Mouse (Mus musculus): Measurements from ENCODE around the gene Lce1k. TPM values are rescaled to one million over a fixed set of nuclear protein-coding genes. Genes with fewer than 3 reads are reported as not detected.
"Not testable (repeated sequence)": the region's sequence is repeated elsewhere in the genome, so short reads cannot be mapped to it uniquely, and the experiment has no call there.

Gene Lce1k
- polyA plus RNA-seq (2016; fragmentation: Nextera tagmentation; extraction: Ambion mirVana), result not detected in 2 replicates

DNA sequence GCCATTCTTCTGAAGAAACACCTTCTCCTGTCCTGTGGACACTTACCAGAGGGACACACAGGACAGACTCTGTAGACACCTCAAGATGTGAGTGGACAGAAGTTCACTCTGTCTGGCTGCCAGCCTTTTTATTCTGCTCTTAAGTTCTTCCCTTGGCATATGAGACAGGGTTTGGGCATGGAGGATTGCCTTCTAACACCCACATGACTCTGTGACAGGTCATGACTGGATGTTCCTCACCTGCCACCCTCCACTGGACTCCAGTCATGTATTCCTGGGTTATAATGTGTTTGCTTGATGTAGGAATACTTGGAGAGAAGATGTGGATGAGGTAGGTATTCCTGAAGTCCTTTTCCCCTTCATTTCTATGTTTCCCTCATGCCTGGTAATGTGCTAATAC, at the start of gene Lce1k:
Lce1k (minus strand) TSS at position 101 of the 400 bp plus-strand sequence.
- Histone ChIP-seq H3K27me3 (replicated peaks) (no peaks in the 10 kb centered on the region), H3K9me3 (replicated peaks) (no peaks in the 10 kb centered on the region), H3K4me3 (no peak within 1 kb of the TSS), H3K9ac (no peak within 1 kb of the TSS), H3K4me2 (no peak within 1 kb of the TSS), H3K4me1 (no peaks in the 10 kb centered on the region), H3K36me3 (no peaks in the 10 kb centered on the region), H3K27ac (no peak within 1 kb of the TSS)
- no peak for ATAC-seq

- Histone ChIP-seq H3K27me3 (replicated peaks) (no peaks in the 10 kb centered on the region), H3K4me2 (no peak within 1 kb of the TSS), H3K27ac (no peak within 1 kb of the TSS), H3K4me3 (no peak within 1 kb of the TSS), H3K4me1 (no peaks in the 10 kb centered on the region), H3K9me3 (replicated peaks) (no peaks in the 10 kb centered on the region), H3K36me3 (no peaks in the 10 kb centered on the region), H3K9ac (no peak within 1 kb of the TSS)
- no peak for ATAC-seq
- 61% methylated on average over 3 of the region's 3 CpGs for WGBS (ENCODE audit: insufficient replicate concordance)
Measured at GRCm38 (mm10) chr3:92851186-92851585, 43.5 kb upstream of the Lce1k start, which contains the start of gene Lce1l. Gene Lce1l (minus strand): TSS chr3:92851286.

DNA sequence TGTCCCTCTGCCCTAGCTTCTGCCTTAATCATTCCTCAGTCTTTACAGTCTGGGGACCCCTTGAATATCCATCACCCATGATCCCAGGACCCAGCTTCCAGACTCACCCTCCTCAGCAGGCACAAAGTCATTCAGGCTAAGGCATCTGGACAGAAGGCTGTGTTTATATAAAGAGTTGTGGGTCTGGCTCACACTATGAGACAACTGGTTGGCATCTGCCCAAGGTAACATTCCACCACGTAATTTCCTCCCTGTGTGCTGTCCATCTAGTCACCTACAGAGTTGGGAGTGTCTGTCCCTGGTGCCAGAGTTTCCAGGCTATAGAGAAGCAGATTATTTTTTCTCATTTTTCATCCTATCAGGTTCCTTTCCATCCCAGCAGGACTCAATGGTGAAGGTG, 19.4 kb upstream of the Lce1k start, which contains the start of gene Kprp:
Kprp (minus strand) TSS at position 140 of the 400 bp plus-strand sequence.
- no peak for ATAC-seq
- Histone ChIP-seq H3K9me3 (replicated peaks) (0 out of 2 replicates have a peak, but pooled peaks cover 8% of the 10 kb centered on the region), H3K4me1 (no peaks in the 10 kb centered on the region), H3K9ac (no peak within 1 kb of the TSS), H3K4me2 (no peak within 1 kb of the TSS), H3K27me3 (replicated peaks) (no peaks in the 10 kb centered on the region), H3K36me3 (no peaks in the 10 kb centered on the region), H3K27ac (no peak within 1 kb of the TSS), H3K4me3 (no peak within 1 kb of the TSS)
- 32% methylated on average over 1 of the region's 1 CpGs for WGBS (ENCODE audit: insufficient replicate concordance)

GRCm38 (mm10) chr3:92825808-92826207, 18.1 kb upstream of the Lce1k start:
- 0 out of 2 replicates have a peak, but pooled peaks cover 8% of the 10 kb centered on the region for H3K9me3 ChIP-seq (replicated peaks)
- no peaks in the 10 kb centered on the region for H3K27me3 ChIP-seq (replicated peaks)
- H3K9ac ChIP-seq, result no peak overlapping the region
- H3K4me2 ChIP-seq, result no peak overlapping the region
- no peak for ATAC-seq
- H3K4me3 ChIP-seq, result no peak overlapping the region
- H3K4me1 ChIP-seq, result no peaks in the 10 kb centered on the region
- 11% methylated on average over 1 of the region's 1 CpGs for WGBS (ENCODE audit: insufficient replicate concordance)
- H3K27ac ChIP-seq, result no peak overlapping the region
- H3K36me3 ChIP-seq, result no peaks in the 10 kb centered on the region

DNA sequence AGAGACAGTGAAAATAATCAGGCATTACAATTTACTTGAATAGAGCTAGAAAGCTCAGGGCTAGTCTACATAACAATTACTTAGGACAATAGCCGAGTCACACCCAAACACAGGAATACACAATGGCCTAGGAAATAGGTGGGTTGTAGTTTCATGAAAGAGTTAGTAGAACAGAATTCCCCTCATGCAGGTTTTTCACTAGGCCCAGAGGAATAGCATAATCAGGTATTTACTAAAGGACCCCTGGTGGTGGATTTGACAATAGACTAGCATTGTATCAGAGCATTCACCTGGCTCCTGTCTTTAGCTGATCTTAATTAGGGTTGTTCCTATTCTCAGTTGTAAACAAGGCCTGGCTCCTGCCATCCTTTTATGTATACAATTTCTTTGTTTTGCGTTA, 8.3 kb upstream of the Lce1k start:
- not testable (repeated sequence) for ATAC-seq; H3K9me3 ChIP-seq (replicated peaks); H3K27me3 ChIP-seq (replicated peaks); H3K9ac ChIP-seq; H3K36me3 ChIP-seq; H3K4me3 ChIP-seq; H3K27ac ChIP-seq; H3K4me1 ChIP-seq; H3K4me2 ChIP-seq
- WGBS (ENCODE audit: insufficient replicate concordance), result 87% methylated on average over 2 of the region's 2 CpGs

DNA sequence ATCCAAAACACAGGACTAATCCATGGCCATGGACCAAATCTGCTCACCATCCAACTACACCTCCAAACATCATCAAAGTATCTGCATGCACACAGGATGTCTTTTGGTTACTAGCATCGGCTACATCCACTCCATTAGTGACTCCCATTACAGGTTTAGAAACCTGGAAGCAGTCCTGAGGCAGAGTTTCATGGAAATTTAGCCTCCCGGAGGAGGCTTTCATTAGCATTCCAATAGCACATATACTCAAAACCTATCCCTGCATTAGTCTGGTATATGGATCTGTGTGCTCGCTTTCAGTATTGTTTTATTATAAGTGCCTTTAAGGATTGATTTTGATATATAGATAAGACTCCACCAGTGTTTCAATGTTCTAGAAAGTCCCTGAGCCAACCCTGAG, 7.9 kb upstream of the Lce1k start:
- Histone ChIP-seq H3K36me3 (no peaks in the 10 kb centered on the region), H3K4me1 (no peaks in the 10 kb centered on the region), H3K9me3 (replicated peaks) (no peaks in the 10 kb centered on the region), H3K4me2 (no peak overlapping the region), H3K27me3 (replicated peaks) (no peaks in the 10 kb centered on the region), H3K9ac (no peak overlapping the region), H3K4me3 (no peak overlapping the region), H3K27ac (no peak overlapping the region)
- no peak for ATAC-seq
- 66% methylated on average over 3 of the region's 3 CpGs for WGBS (ENCODE audit: insufficient replicate concordance)

GRCm38 (mm10) chr3:92790414-92790813, 17.3 kb downstream of the Lce1k start, which contains the start of gene Lce1j:
Gene Lce1j (minus strand): TSS chr3:92790514.
- WGBS (ENCODE audit: insufficient replicate concordance), result 71% methylated on average over 1 of the region's 1 CpGs
- Histone ChIP-seq H3K27me3 (replicated peaks) (no peaks in the 10 kb centered on the region), H3K4me3 (no peak within 1 kb of the TSS), H3K4me2 (no peak within 1 kb of the TSS), H3K27ac (no peak within 1 kb of the TSS), H3K4me1 (no peaks in the 10 kb centered on the region), H3K9me3 (replicated peaks) (no peaks in the 10 kb centered on the region), H3K36me3 (no peaks in the 10 kb centered on the region), H3K9ac (no peak within 1 kb of the TSS)
- no peak for ATAC-seq

DNA sequence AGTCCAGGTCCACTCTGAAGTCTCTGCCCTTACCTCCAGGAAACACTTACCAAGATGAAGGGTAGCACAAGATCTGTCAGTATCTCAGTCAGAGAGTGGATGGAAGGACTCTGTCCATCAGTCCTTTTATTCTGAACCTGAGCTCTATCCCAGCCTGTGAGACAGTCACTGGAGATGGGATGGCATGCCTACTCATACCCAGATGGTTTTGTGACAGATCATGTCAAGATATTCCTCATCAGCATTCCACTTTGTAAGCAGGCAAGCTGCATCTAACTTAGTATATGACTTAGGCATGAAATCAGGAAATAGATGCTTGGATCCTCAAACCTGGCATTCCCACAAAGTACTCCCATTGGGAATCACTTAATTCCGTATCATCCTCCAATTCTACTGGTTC, 28.9 kb downstream of the Lce1k start, which contains the start of gene Lce1i:
Lce1i (minus strand) TSS at position 101 of the 400 bp plus-strand sequence.
- Histone ChIP-seq H3K27ac (no peak within 1 kb of the TSS), H3K4me2 (no peak within 1 kb of the TSS), H3K27me3 (replicated peaks) (no peaks in the 10 kb centered on the region), H3K9me3 (replicated peaks) (no peaks in the 10 kb centered on the region), H3K36me3 (no peaks in the 10 kb centered on the region), H3K4me1 (no peaks in the 10 kb centered on the region), H3K4me3 (no peak within 1 kb of the TSS), H3K9ac (no peak within 1 kb of the TSS)
- no peak for ATAC-seq
- 50% methylated on average over 1 of the region's 1 CpGs for WGBS (ENCODE audit: insufficient replicate concordance)

DNA sequence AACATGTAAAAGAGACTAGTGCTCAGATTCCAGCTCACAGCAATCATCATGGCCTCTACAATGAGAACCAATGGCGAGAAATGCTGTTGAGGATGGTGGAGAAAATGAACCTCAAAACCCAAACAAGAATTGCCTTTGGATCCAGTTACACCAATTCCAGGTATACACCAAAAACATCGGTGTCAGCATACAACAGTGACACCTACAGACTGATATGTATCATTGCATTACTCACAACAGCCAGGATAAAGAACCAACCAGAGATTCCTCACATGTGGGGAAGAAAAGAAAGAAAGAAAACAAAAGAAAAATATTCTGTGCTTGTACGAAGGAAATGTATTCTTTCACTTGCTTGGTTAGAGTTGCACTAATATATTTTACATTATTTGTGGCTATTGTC, 36.1 kb downstream of the Lce1k start:
- H3K4me3 ChIP-seq, result no peak overlapping the region
- H3K4me1 ChIP-seq, result no peaks in the 10 kb centered on the region
- H3K4me2 ChIP-seq, result no peak overlapping the region
- H3K9me3 ChIP-seq (replicated peaks), result no peaks in the 10 kb centered on the region
- H3K27me3 ChIP-seq (replicated peaks), result no peaks in the 10 kb centered on the region
- H3K27ac ChIP-seq, result no peak overlapping the region
- H3K9ac ChIP-seq, result no peak overlapping the region
- ATAC-seq, result no peak
- WGBS (ENCODE audit: insufficient replicate concordance), result 12% methylated on average over 3 of the region's 3 CpGs
- no peaks in the 10 kb centered on the region for H3K36me3 ChIP-seq

DNA sequence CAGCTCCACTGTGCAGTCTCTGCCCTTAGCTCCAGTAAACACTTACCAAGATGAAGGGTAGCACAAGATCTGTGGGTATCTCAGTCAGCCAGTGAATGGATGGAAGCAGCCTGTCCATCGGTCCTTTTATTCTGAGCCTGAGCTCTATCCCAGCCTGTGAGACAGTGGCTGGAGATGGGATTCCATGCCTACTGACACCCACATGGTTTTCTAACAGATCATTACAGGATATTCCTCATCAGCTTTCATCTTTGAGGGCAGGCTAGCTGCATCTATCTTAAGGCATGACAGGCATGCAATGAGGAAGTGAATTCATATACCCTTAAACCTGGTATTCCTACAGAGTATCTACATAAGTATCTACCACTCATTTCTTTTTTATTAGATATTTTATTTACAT, 42.7 kb downstream of the Lce1k start, which contains the start of gene Lce1h:
Lce1h (minus strand) TSS at position 101 of the 400 bp plus-strand sequence.
- no peak within 1 kb of the TSS for H3K4me3 ChIP-seq
- H3K4me1 ChIP-seq, result no peaks in the 10 kb centered on the region
- no peaks in the 10 kb centered on the region for H3K27me3 ChIP-seq (replicated peaks)
- H3K9ac ChIP-seq, result no peak within 1 kb of the TSS
- H3K9me3 ChIP-seq (replicated peaks), result no peaks in the 10 kb centered on the region
- ATAC-seq, result no peak
- 76% methylated on average over 1 of the region's 1 CpGs for WGBS (ENCODE audit: insufficient replicate concordance)
- H3K27ac ChIP-seq, result no peak within 1 kb of the TSS
- H3K36me3 ChIP-seq, result no peaks in the 10 kb centered on the region
- H3K4me2 ChIP-seq, result no peak within 1 kb of the TSS

Other genes starting within 250 kb of the Lce1k start
- 0.12 TPM in 1 of 2 replicates, not detected in the other for gene Ivl, start 234.2 kb downstream of the Lce1k start, polyA plus RNA-seq (2016; fragmentation: Nextera tagmentation; extraction: Ambion mirVana)
- gene Smcp, start 218.9 kb downstream of the Lce1k start, polyA plus RNA-seq (2016; fragmentation: Nextera tagmentation; extraction: Ambion mirVana), result not detected in 2 replicates
- gene 2210017I01Rik, start 200.4 kb downstream of the Lce1k start, polyA plus RNA-seq (2016; fragmentation: Nextera tagmentation; extraction: Ambion mirVana), result not detected in 2 replicates
- gene Lce6a, start 186.2 kb downstream of the Lce1k start, polyA plus RNA-seq (2016; fragmentation: Nextera tagmentation; extraction: Ambion mirVana), result not detected in 2 replicates
- gene Lce1a1, start 159.6 kb downstream of the Lce1k start, polyA plus RNA-seq (2016; fragmentation: Nextera tagmentation; extraction: Ambion mirVana), result not detected in 2 replicates
- not detected in 2 replicates for gene Lce1b, start 151.0 kb downstream of the Lce1k start, polyA plus RNA-seq (2016; fragmentation: Nextera tagmentation; extraction: Ambion mirVana)
- gene Lce1a2, start 137.6 kb downstream of the Lce1k start, polyA plus RNA-seq (2016; fragmentation: Nextera tagmentation; extraction: Ambion mirVana), result not detected in 2 replicates
- gene Lce1c, start 128.6 kb downstream of the Lce1k start, polyA plus RNA-seq (2016; fragmentation: Nextera tagmentation; extraction: Ambion mirVana), result not detected in 2 replicates
- gene Lce1d, start 120.7 kb downstream of the Lce1k start, polyA plus RNA-seq (2016; fragmentation: Nextera tagmentation; extraction: Ambion mirVana), result not detected in 2 replicates
- gene Lce1e, start 98.8 kb downstream of the Lce1k start, polyA plus RNA-seq (2016; fragmentation: Nextera tagmentation; extraction: Ambion mirVana), result not detected in 2 replicates
- not detected in 2 replicates for gene Lce1f, start 87.5 kb downstream of the Lce1k start, polyA plus RNA-seq (2016; fragmentation: Nextera tagmentation; extraction: Ambion mirVana)
- gene Gm38119, start 68.8 kb downstream of the Lce1k start, polyA plus RNA-seq (2016; fragmentation: Nextera tagmentation; extraction: Ambion mirVana), result not detected in 2 replicates
- not detected in 2 replicates for gene Lce1g, start 55.6 kb downstream of the Lce1k start, polyA plus RNA-seq (2016; fragmentation: Nextera tagmentation; extraction: Ambion mirVana)
- not detected in 2 replicates for gene Lce1h, start 42.8 kb downstream of the Lce1k start, polyA plus RNA-seq (2016; fragmentation: Nextera tagmentation; extraction: Ambion mirVana)
- gene Lce1i, start 29.0 kb downstream of the Lce1k start, polyA plus RNA-seq (2016; fragmentation: Nextera tagmentation; extraction: Ambion mirVana), result not detected in 2 replicates
- gene Lce1j, start 17.4 kb downstream of the Lce1k start, polyA plus RNA-seq (2016; fragmentation: Nextera tagmentation; extraction: Ambion mirVana), result not detected in 2 replicates
- gene Kprp, start 19.4 kb upstream of the Lce1k start, polyA plus RNA-seq (2016; fragmentation: Nextera tagmentation; extraction: Ambion mirVana), result not detected in 2 replicates
- gene Lce1l, start 43.4 kb upstream of the Lce1k start, polyA plus RNA-seq (2016; fragmentation: Nextera tagmentation; extraction: Ambion mirVana), result not detected in 2 replicates
- not detected in 2 replicates for gene 2310050C09Rik, start 62.3 kb upstream of the Lce1k start, polyA plus RNA-seq (2016; fragmentation: Nextera tagmentation; extraction: Ambion mirVana)
- gene Lce3a, start 118.3 kb upstream of the Lce1k start, polyA plus RNA-seq (2016; fragmentation: Nextera tagmentation; extraction: Ambion mirVana), result not detected in 2 replicates
- gene Lce3b, start 125.1 kb upstream of the Lce1k start, polyA plus RNA-seq (2016; fragmentation: Nextera tagmentation; extraction: Ambion mirVana), result not detected in 2 replicates
- gene Lce3c, start 136.6 kb upstream of the Lce1k start, polyA plus RNA-seq (2016; fragmentation: Nextera tagmentation; extraction: Ambion mirVana), result not detected in 2 replicates
- not detected in 2 replicates for gene Lce3d, start 149.5 kb upstream of the Lce1k start, polyA plus RNA-seq (2016; fragmentation: Nextera tagmentation; extraction: Ambion mirVana)
- gene Lce3e, start 159.2 kb upstream of the Lce1k start, polyA plus RNA-seq (2016; fragmentation: Nextera tagmentation; extraction: Ambion mirVana), result not detected in 2 replicates
- not detected in 2 replicates for gene Lce3f, start 184.3 kb upstream of the Lce1k start, polyA plus RNA-seq (2016; fragmentation: Nextera tagmentation; extraction: Ambion mirVana)
- gene Crct1, start 207.8 kb upstream of the Lce1k start, polyA plus RNA-seq (2016; fragmentation: Nextera tagmentation; extraction: Ambion mirVana), result not detected in 2 replicates
- gene Lce1m, start 211.2 kb upstream of the Lce1k start, polyA plus RNA-seq (2016; fragmentation: Nextera tagmentation; extraction: Ambion mirVana), result not detected in 2 replicates